Mouse (Mus musculus): ENCODE data around the gene Cd36. TPM values are rescaled to one million over a fixed set of nuclear protein-coding genes. Genes with fewer than 3 reads are reported as not detected.
A peak's percentile ranks its signal among the peaks of the same experiment; 100 is the strongest.
"Not testable (repeated sequence)": the region's sequence is repeated elsewhere in the genome, so short reads cannot be mapped to it uniquely, and the experiment has no call there.

Gene Cd36
- 63.1 and 63.9 TPM in 2 replicates for polyA plus RNA-seq (2015; fragmentation: Nextera tagmentation; extraction: Ambion mirVana)

DNA sequence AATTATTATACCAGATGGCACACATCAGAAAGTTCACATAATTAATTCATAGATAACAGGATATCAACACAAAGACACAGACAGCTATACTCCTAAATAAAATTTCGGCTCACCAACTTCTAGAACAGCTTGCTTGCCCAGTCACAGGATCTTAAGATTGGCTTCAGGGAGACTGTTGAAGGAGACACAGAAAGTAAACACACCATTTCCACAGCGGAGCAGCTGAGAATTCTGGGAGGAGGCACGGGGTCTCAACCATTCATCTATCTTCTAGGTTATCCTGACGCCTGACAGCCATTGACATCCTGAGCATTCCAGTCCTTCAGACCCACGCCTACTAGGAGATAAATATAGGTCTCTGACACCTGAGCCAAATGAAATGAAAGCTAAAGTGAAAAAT is at the start of gene Cd36:
Gene Cd36, minus strand, starts transcription at position 204 of the 400 bp plus-strand sequence.
- H3K9ac ChIP-seq (replicated peaks) = no peak within 1 kb of the TSS
- no peaks in the 10 kb centered on the region for H3K9me3 ChIP-seq (ENCODE audit: low read length)
- 47% methylated on average over 5 of the region's 5 CpGs for WGBS (ENCODE audit: insufficient replicate concordance)

DNA sequence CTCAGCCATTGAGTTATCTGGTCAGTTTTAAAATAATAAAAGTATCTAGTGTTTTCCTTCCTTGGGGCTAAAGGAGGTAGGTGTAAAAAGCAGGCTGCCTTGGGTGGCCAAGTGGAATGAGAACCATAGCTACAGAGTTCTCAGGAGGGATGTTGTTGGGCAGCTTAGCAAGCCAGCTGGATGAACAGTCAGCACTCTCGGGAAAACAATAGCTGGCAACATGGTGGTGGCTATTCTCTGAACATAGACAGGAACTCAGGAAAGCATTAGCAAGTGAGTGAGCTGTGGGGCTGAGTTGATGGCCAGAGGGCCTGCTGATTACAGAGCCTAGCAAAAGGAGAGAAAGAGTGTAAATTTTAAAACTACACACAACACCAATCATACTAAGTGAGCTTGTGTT is 45.9 kb upstream of the Cd36 start:
- Histone ChIP-seq H3K27me3 (ENCODE audit: insufficient read depth, low read length) (no peaks in the 10 kb centered on the region), H3K36me3 (replicated peaks; ENCODE audit: insufficient read depth, low read length) (no peaks in the 10 kb centered on the region), H3K9me3 (ENCODE audit: low read length) (no peaks in the 10 kb centered on the region), H3K9ac (replicated peaks) (no peak overlapping the region), H3K4me2 (ENCODE audit: low read depth, low read length) (no peak overlapping the region), H3K4me1 (ENCODE audit: insufficient read depth) (peaks cover 7% of the 10 kb centered on the region; the same call in 1 of the 2 replicates), H3K4me3 (ENCODE audit: low read depth, low read length) (no peak overlapping the region), H3K27ac (ENCODE audit: low read depth) (no peak overlapping the region)
- DNase-seq (no peak), ATAC-seq (no peak)
- TF ChIP-seq CTCF (IDR thresholded peaks at IDR 0.05; ENCODE audit: low read depth) (no peak), EP300 (IDR thresholded peaks at IDR 0.05; ENCODE audit: low read depth) (no peak)
- WGBS (ENCODE audit: insufficient replicate concordance) = 71% methylated on average over 1 of the region's 1 CpGs

More for the DNA sequence above, at the start of gene Cd36:
- Histone ChIP-seq H3K27me3 (ENCODE audit: insufficient read depth, low read length) (no peaks in the 10 kb centered on the region), H3K4me1 (ENCODE audit: insufficient read depth) (no peaks in the 10 kb centered on the region), H3K36me3 (replicated peaks; ENCODE audit: insufficient read depth, low read length) (no peaks in the 10 kb centered on the region), H3K27ac (ENCODE audit: low read depth) (no peak within 1 kb of the TSS), H3K4me2 (ENCODE audit: low read depth, low read length) (no peak within 1 kb of the TSS), H3K4me3 (ENCODE audit: low read depth, low read length) (no peak within 1 kb of the TSS)
- ATAC-seq (no peak), DNase-seq (no peak)
- TF ChIP-seq CTCF (IDR thresholded peaks at IDR 0.05; ENCODE audit: low read depth) = no peak
- no peak for TF ChIP-seq EP300 (IDR thresholded peaks at IDR 0.05; ENCODE audit: low read depth)

DNA sequence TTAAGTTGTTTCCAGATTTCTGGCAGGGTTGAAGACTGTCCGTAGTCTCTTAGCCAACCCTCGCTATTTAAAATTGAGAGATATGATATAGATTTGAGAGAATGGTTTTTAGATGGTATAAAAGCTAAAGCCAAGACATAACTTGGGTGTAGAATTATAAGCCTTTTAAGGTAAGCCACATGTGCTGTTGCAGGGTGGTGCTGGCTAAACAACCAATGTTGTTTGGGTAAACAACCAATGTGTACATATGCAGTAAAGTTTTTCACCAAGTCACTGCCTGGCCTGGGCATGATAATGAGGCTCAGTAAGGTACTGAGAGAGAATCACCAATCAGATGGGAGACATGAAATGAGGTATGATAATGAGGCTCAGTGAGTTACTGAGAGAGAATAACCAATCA is 43.0 kb upstream of the Cd36 start:
- H3K4me1 ChIP-seq (ENCODE audit: insufficient read depth); H3K27me3 ChIP-seq (ENCODE audit: insufficient read depth, low read length); H3K4me2 ChIP-seq (ENCODE audit: low read depth, low read length); DNase-seq; H3K27ac ChIP-seq (ENCODE audit: low read depth); H3K9me3 ChIP-seq (ENCODE audit: low read length); H3K36me3 ChIP-seq (replicated peaks; ENCODE audit: insufficient read depth, low read length); H3K4me3 ChIP-seq (ENCODE audit: low read depth, low read length); H3K9ac ChIP-seq (replicated peaks): not testable (repeated sequence)
- WGBS (ENCODE audit: insufficient replicate concordance) = 79% methylated on average over 2 of the region's 2 CpGs
- 0 out of 2 replicates have a peak, but pooled peaks have one; percentile 19 for TF ChIP-seq EP300 (IDR thresholded peaks at IDR 0.05; ENCODE audit: low read depth)
- peak; percentile 71 for ATAC-seq

DNA sequence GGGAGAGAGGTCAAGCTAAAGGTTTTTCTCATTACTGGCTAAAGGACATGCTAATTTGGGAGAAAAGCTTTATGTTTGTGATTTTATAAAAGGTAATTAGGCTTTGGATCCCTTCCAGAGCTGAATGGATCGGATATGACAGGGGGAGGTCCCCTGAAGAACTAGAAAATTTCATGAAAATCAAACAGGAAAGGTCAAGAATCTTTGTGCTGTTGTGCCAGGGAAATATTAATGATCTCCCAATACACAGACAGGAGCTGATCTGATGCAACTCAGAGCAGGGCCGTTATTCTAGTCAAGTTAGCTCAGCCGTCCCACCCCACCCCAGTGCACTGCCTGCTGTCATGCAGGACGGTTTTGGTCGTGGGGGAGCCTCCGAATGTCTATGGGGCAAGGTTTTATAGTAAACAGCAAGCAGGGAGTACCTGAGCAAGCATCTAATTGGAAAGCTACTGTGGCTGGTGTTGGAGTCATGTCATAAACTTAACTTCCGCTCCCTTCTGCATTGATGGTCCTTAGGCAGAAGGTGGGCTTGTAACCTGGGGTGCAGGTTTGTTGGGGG is 40.5 kb upstream of the Cd36 start:
- Histone ChIP-seq H3K4me3 (ENCODE audit: low read depth, low read length) (no peak overlapping the region), H3K4me2 (ENCODE audit: low read depth, low read length) (no peak overlapping the region), H3K27me3 (ENCODE audit: insufficient read depth, low read length) (no peaks in the 10 kb centered on the region), H3K9me3 (ENCODE audit: low read length) (no peaks in the 10 kb centered on the region), H3K36me3 (replicated peaks; ENCODE audit: insufficient read depth, low read length) (no peaks in the 10 kb centered on the region), H3K9ac (replicated peaks) (no peak overlapping the region), H3K27ac (ENCODE audit: low read depth) (no peak overlapping the region), H3K4me1 (ENCODE audit: insufficient read depth) (peaks cover 7% of the 10 kb centered on the region; the same call in 1 of the 2 replicates)
- ATAC-seq (no peak), DNase-seq (no peak)
- WGBS (ENCODE audit: insufficient replicate concordance) = 63% methylated on average over 7 of the region's 7 CpGs
- TF ChIP-seq EP300 (IDR thresholded peaks at IDR 0.05; ENCODE audit: low read depth) = no peak
- no peak for TF ChIP-seq CTCF (IDR thresholded peaks at IDR 0.05; ENCODE audit: low read depth)

DNA sequence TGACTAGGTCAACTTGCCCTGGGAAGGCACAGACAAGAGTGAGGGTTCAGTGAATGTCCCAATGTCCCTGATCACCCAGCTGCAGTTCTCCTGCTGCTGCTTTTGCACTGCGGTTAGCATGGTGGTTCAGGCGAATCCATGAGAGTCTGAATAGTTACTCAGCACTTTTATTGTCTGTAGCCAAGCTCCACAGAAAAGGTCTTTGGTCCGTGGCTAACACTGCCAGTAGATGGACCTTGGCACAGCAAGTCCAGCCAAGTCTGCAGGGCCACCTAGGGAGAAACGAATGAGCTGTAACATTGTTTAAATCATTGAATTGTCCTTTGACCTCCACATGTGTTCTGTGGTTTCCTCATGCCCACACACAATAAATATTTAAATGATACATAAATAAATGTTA is 39.9 kb upstream of the Cd36 start:
- no peaks in the 10 kb centered on the region for H3K27me3 ChIP-seq (ENCODE audit: insufficient read depth, low read length)
- ATAC-seq = peak; percentile 68
- no peaks in the 10 kb centered on the region for H3K9me3 ChIP-seq (ENCODE audit: low read length)
- H3K27ac ChIP-seq (ENCODE audit: low read depth) = no peak overlapping the region
- H3K4me1 ChIP-seq (ENCODE audit: insufficient read depth) = peaks cover 9% of the 10 kb centered on the region; the same call in 1 of the 2 replicates
- H3K36me3 ChIP-seq (replicated peaks; ENCODE audit: insufficient read depth, low read length) = no peaks in the 10 kb centered on the region
- H3K4me2 ChIP-seq (ENCODE audit: low read depth, low read length) = no peak overlapping the region
- WGBS (ENCODE audit: insufficient replicate concordance) = 45% methylated on average over 4 of the region's 4 CpGs
- TF ChIP-seq EP300 (IDR thresholded peaks at IDR 0.05; ENCODE audit: low read depth) (no peak), CTCF (IDR thresholded peaks at IDR 0.05; ENCODE audit: low read depth) (no peak)
- H3K4me3 ChIP-seq (ENCODE audit: low read depth, low read length) = no peak overlapping the region
- DNase-seq = no peak
- no peak overlapping the region for H3K9ac ChIP-seq (replicated peaks)

DNA sequence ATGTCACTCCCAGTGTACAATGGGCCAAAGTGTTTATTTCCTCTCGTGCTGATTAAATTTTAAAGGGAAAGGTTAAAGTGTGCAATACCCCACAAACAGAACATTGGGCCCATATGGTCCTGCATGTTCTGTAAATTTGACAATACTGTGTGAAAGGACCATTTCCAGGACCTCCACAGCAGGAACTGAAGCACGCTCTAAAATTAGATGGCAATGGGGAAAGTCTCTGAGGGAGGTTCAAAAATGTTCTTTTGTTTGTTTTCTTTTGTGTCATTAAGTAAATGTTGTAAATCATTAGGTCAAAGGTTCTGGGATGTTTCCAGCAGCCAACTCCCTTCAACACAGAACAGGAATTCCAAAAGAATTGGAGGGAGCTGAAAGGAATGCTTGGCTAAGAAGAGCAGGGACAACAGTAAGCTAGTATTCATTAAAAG is 35.5 kb upstream of the Cd36 start:
- H3K4me1 ChIP-seq (ENCODE audit: insufficient read depth) = peaks cover 9% of the 10 kb centered on the region; the same call in 1 of the 2 replicates
- no peaks in the 10 kb centered on the region for H3K9me3 ChIP-seq (ENCODE audit: low read length)
- peak; percentile 53 for ATAC-seq
- no peak overlapping the region for H3K4me3 ChIP-seq (ENCODE audit: low read depth, low read length)
- 0 out of 2 replicates have a peak overlapping the region, but pooled peaks have one; percentile 39 for H3K27ac ChIP-seq (ENCODE audit: low read depth)
- H3K9ac ChIP-seq (replicated peaks) = no peak overlapping the region
- TF ChIP-seq CTCF (IDR thresholded peaks at IDR 0.05; ENCODE audit: low read depth) = no peak
- peak; percentile 71 for TF ChIP-seq EP300 (IDR thresholded peaks at IDR 0.05; ENCODE audit: low read depth)
- no peak for DNase-seq
- H3K36me3 ChIP-seq (replicated peaks; ENCODE audit: insufficient read depth, low read length) = no peaks in the 10 kb centered on the region
- 34% methylated on average over 2 of the region's 2 CpGs for WGBS (ENCODE audit: insufficient replicate concordance)
- no peak overlapping the region for H3K4me2 ChIP-seq (ENCODE audit: low read depth, low read length)
- no peaks in the 10 kb centered on the region for H3K27me3 ChIP-seq (ENCODE audit: insufficient read depth, low read length)

Data from liver, postnatal 0 days (tissue).